Mouse (Mus musculus): ENCODE results near the gene 4930578C19Rik. TPM values are rescaled to one million over a fixed set of nuclear protein-coding genes. Genes with fewer than 3 reads are reported as not detected.

The 4930578C19Rik gene
- polyA plus RNA-seq (2012; ENCODE audit: insufficient read depth, low replicate concordance), result not detected in 2 replicates

- H3K36me3 ChIP-seq (replicated peaks; ENCODE audit: low read length), result no peaks in the 10 kb centered on the region
- no peaks in the 10 kb centered on the region for H3K9me3 ChIP-seq
- H3K4me1 ChIP-seq, result peaks cover 7% of the 10 kb centered on the region
- TF ChIP-seq FLI1 (IDR thresholded peaks at IDR 0.05; ENCODE audit: low read length) (no peak), GATA1 (IDR thresholded peaks at IDR 0.05; ENCODE audit: borderline replicate concordance, low read length) (no peak)
- H3K27me3 ChIP-seq (replicated peaks), result no peaks in the 10 kb centered on the region
- peak within 1 kb of the TSS; percentile 74 for H3K4me3 ChIP-seq (replicated peaks)
Observed at GRCm38 (mm10) chrX:18461198-18461601, at the start of gene 4930578C19Rik. TSS of gene 4930578C19Rik (minus strand) at chrX:18461397.

GRCm38 (mm10) chrX:18467690-18468089, 6.5 kb upstream of the 4930578C19Rik start:
- Histone ChIP-seq H3K27me3 (replicated peaks) (no peaks in the 10 kb centered on the region), H3K9me3 (no peaks in the 10 kb centered on the region), H3K4me1 (no peaks in the 10 kb centered on the region), H3K36me3 (replicated peaks; ENCODE audit: low read length) (no peaks in the 10 kb centered on the region), H3K4me3 (replicated peaks) (no peak overlapping the region)
- TF ChIP-seq GATA1 (IDR thresholded peaks at IDR 0.05; ENCODE audit: borderline replicate concordance, low read length) (no peak), FLI1 (IDR thresholded peaks at IDR 0.05; ENCODE audit: low read length) (no peak)

- Histone ChIP-seq H3K9me3 (no peaks in the 10 kb centered on the region), H3K36me3 (replicated peaks; ENCODE audit: low read length) (no peaks in the 10 kb centered on the region), H3K4me1 (peaks cover 7% of the 10 kb centered on the region), H3K4me3 (replicated peaks) (no peak overlapping the region), H3K27me3 (replicated peaks) (no peaks in the 10 kb centered on the region)
- TF ChIP-seq FLI1 (IDR thresholded peaks at IDR 0.05; ENCODE audit: low read length) (no peak), GATA1 (IDR thresholded peaks at IDR 0.05; ENCODE audit: borderline replicate concordance, low read length) (no peak)
Observed at GRCm38 (mm10) chrX:18462879-18463278, 1.7 kb upstream of the 4930578C19Rik start.

- no peak overlapping the region for H3K4me3 ChIP-seq (replicated peaks)
- H3K4me1 ChIP-seq, result no peaks in the 10 kb centered on the region
- H3K27me3 ChIP-seq (replicated peaks), result peaks cover 5% of the 10 kb centered on the region
- H3K36me3 ChIP-seq (replicated peaks; ENCODE audit: low read length), result no peaks in the 10 kb centered on the region
- H3K9me3 ChIP-seq, result no peaks in the 10 kb centered on the region
- TF ChIP-seq FLI1 (IDR thresholded peaks at IDR 0.05; ENCODE audit: low read length) (no peak), GATA1 (IDR thresholded peaks at IDR 0.05; ENCODE audit: borderline replicate concordance, low read length) (no peak)
Observed at GRCm38 (mm10) chrX:18451559-18451958, 9.6 kb downstream of the 4930578C19Rik start.

GRCm38 (mm10) chrX:18442066-18442465, 19.1 kb downstream of the 4930578C19Rik start:
- Histone ChIP-seq H3K9me3 (peaks cover 6% of the 10 kb centered on the region; the same call in 1 of the 2 replicates), H3K27me3 (replicated peaks) (no peaks in the 10 kb centered on the region), H3K4me3 (replicated peaks) (no peak overlapping the region), H3K4me1 (no peaks in the 10 kb centered on the region), H3K36me3 (replicated peaks; ENCODE audit: low read length) (no peaks in the 10 kb centered on the region)
- TF ChIP-seq GATA1 (IDR thresholded peaks at IDR 0.05; ENCODE audit: borderline replicate concordance, low read length) (no peak), FLI1 (IDR thresholded peaks at IDR 0.05; ENCODE audit: low read length) (no peak)

- TF ChIP-seq GATA1 (IDR thresholded peaks at IDR 0.05; ENCODE audit: borderline replicate concordance, low read length) (no peak), FLI1 (IDR thresholded peaks at IDR 0.05; ENCODE audit: low read length) (no peak)
- Histone ChIP-seq H3K27me3 (replicated peaks) (peaks cover 3% of the 10 kb centered on the region), H3K4me3 (replicated peaks) (no peak overlapping the region), H3K9me3 (peaks cover 3% of the 10 kb centered on the region; the same call in 1 of the 2 replicates), H3K4me1 (no peaks in the 10 kb centered on the region), H3K36me3 (replicated peaks; ENCODE audit: low read length) (no peaks in the 10 kb centered on the region)
Observed at GRCm38 (mm10) chrX:18425451-18425850, 35.7 kb downstream of the 4930578C19Rik start.

- Histone ChIP-seq H3K4me3 (replicated peaks) (no peak overlapping the region), H3K27me3 (replicated peaks) (peaks cover 8% of the 10 kb centered on the region), H3K36me3 (replicated peaks; ENCODE audit: low read length) (no peaks in the 10 kb centered on the region), H3K4me1 (no peaks in the 10 kb centered on the region), H3K9me3 (peaks cover 3% of the 10 kb centered on the region; the same call in 1 of the 2 replicates)
- TF ChIP-seq GATA1 (IDR thresholded peaks at IDR 0.05; ENCODE audit: borderline replicate concordance, low read length) (no peak), FLI1 (IDR thresholded peaks at IDR 0.05; ENCODE audit: low read length) (no peak)
Observed at GRCm38 (mm10) chrX:18423206-18423605, 38.0 kb downstream of the 4930578C19Rik start.

GRCm38 (mm10) chrX:18420161-18420784, 40.9 kb downstream of the 4930578C19Rik start:
- H3K36me3 ChIP-seq (replicated peaks; ENCODE audit: low read length), result no peaks in the 10 kb centered on the region
- H3K4me1 ChIP-seq, result no peaks in the 10 kb centered on the region
- TF ChIP-seq FLI1 (IDR thresholded peaks at IDR 0.05; ENCODE audit: low read length) (no peak), GATA1 (IDR thresholded peaks at IDR 0.05; ENCODE audit: borderline replicate concordance, low read length) (no peak)

GRCm38 (mm10) chrX:18418977-18419376, 42.2 kb downstream of the 4930578C19Rik start:
- no peak overlapping the region for H3K4me3 ChIP-seq (replicated peaks)
- H3K4me1 ChIP-seq, result no peaks in the 10 kb centered on the region
- H3K9me3 ChIP-seq, result peaks cover 3% of the 10 kb centered on the region; the same call in 1 of the 2 replicates
- no peak for TF ChIP-seq GATA1 (IDR thresholded peaks at IDR 0.05; ENCODE audit: borderline replicate concordance, low read length)
- no peak for TF ChIP-seq FLI1 (IDR thresholded peaks at IDR 0.05; ENCODE audit: low read length)
- H3K36me3 ChIP-seq (replicated peaks; ENCODE audit: low read length), result no peaks in the 10 kb centered on the region
- H3K27me3 ChIP-seq (replicated peaks), result peaks cover 10% of the 10 kb centered on the region

More at GRCm38 (mm10) chrX:18420161-18420784, 40.9 kb downstream of the 4930578C19Rik start:
- H3K27me3 ChIP-seq (replicated peaks), result peaks cover 10% of the 10 kb centered on the region
- no peak overlapping the region for H3K4me3 ChIP-seq (replicated peaks)
- peaks cover 3% of the 10 kb centered on the region; the same call in 1 of the 2 replicates for H3K9me3 ChIP-seq

GRCm38 (mm10) chrX:18414560-18414959, 46.6 kb downstream of the 4930578C19Rik start:
- Histone ChIP-seq H3K27me3 (replicated peaks) (peaks cover 4% of the 10 kb centered on the region), H3K36me3 (replicated peaks; ENCODE audit: low read length) (no peaks in the 10 kb centered on the region), H3K9me3 (peaks cover 13% of the 10 kb centered on the region), H3K4me1 (no peaks in the 10 kb centered on the region), H3K4me3 (replicated peaks) (no peak overlapping the region)
- no peak for TF ChIP-seq GATA1 (IDR thresholded peaks at IDR 0.05; ENCODE audit: borderline replicate concordance, low read length)
- no peak for TF ChIP-seq FLI1 (IDR thresholded peaks at IDR 0.05; ENCODE audit: low read length)

Data from megakaryocyte, embryonic 14.5 days (primary cell).